Mouse (Mus musculus) embryonic fibroblast, embryonic 13.5 days (primary cell): ENCODE measurements around the gene Pim1.

Experiments
- CTCF ChIP-seq: IDR thresholded peaks from 2 replicates; pipeline ENCODE4 v1.5.1; 2011; ENCODE audit warnings: mild to moderate bottlenecking, control low read depth, low read length, moderate library complexity, borderline replicate concordance; ENCODE audit not compliant: insufficient read depth
- POLR2A ChIP-seq: IDR thresholded peaks from 2 replicates; pipeline ENCODE4 v1.6.1; 2011; ENCODE audit warnings: low read depth, mild to moderate bottlenecking, control low read depth, low read length, moderate library complexity

GRCm38 (mm10) chr17:29531278-29531677 is 40.7 kb downstream of the Pim1 start:
- TF ChIP-seq CTCF (no peak), POLR2A (no peak)
